In the genomic region with DNA sequence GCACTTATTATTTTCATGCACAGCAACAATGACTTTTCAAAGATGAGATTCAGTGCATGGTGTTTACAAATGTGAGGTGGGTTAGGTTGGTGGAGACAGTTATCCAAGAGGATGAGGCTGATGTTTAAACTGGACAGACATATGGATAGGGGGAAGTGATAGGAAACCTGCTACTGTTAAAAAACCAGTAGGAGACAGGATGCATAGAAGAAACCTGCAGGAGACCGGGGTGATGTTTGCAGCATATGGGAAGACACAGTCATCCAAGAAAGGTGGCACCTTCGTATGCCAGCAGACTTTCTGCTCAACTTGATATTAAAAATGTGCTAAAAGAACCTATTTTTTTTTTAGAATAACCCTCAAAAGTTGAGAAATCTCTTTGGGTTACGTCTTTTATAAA, we compare ENCODE assay signal across 18 mouse cellular contexts.
DNase-seq lines count a peak whose midpoint lies in the region; ATAC-seq lines count a peak whose summit lies in the region.
"Had no signal": no experiment of that assay in that cellular context is flagged by ENCODE, and none has a peak within 500 bp of the region (broad histone marks: within the 10 kb centered on the region; RNA-seq: fewer than 3 reads in every experiment).

No protein-coding gene starts in this region.

- H3K9ac ChIP-seq in forebrain, embryonic 16.5 days (replicated peaks; ENCODE audit: low read depth, low read length) = no peak overlapping the region
- H3K9ac ChIP-seq in forebrain, embryonic 11.5 days (ENCODE audit: low read length) = no peak overlapping the region
- H3K9ac ChIP-seq in hindbrain, embryonic 15.5 days = no peak overlapping the region
- H3K9ac ChIP-seq in hindbrain, embryonic 11.5 days (ENCODE audit: low read depth, low read length) = no peak overlapping the region
- H3K9ac ChIP-seq: heart, embryonic 13.5 days had no signal

- WGBS in forebrain, embryonic 16.5 days = 59% methylated on average over 3 of the region's 3 CpGs
- WGBS in forebrain, embryonic 11.5 days = 81% methylated on average over 3 of the region's 3 CpGs
- 69% methylated on average over 3 of the region's 3 CpGs for WGBS in hindbrain, embryonic 15.5 days
- WGBS in hindbrain, embryonic 11.5 days = 76% methylated on average over 3 of the region's 3 CpGs

- no peaks in the 10 kb centered on the region for H3K27me3 ChIP-seq in forebrain, embryonic 16.5 days (replicated peaks; ENCODE audit: control insufficient read depth, insufficient read depth, low read length)
- H3K27me3 ChIP-seq in forebrain, embryonic 11.5 days (ENCODE audit: control insufficient read depth, insufficient read depth, low read length) = no peaks in the 10 kb centered on the region
- no peaks in the 10 kb centered on the region for H3K27me3 ChIP-seq in hindbrain, embryonic 15.5 days
- H3K27me3 ChIP-seq in hindbrain, embryonic 11.5 days (ENCODE audit: control insufficient read depth, insufficient read depth, low read length) = no peaks in the 10 kb centered on the region
- H3K27me3 ChIP-seq: heart, embryonic 13.5 days; megakaryocyte, embryonic 14.5 days had no signal

- no peaks in the 10 kb centered on the region for H3K9me3 ChIP-seq in forebrain, embryonic 16.5 days (ENCODE audit: control insufficient read depth, low read length)
- H3K9me3 ChIP-seq in forebrain, embryonic 11.5 days (ENCODE audit: control insufficient read depth, low read length) = no peaks in the 10 kb centered on the region
- no peaks in the 10 kb centered on the region for H3K9me3 ChIP-seq in hindbrain, embryonic 15.5 days
- H3K9me3 ChIP-seq in hindbrain, embryonic 11.5 days (ENCODE audit: control insufficient read depth, low read length) = no peaks in the 10 kb centered on the region
- H3K9me3 ChIP-seq: forebrain, embryonic 10.5 days; heart, embryonic 13.5 days; megakaryocyte, embryonic 14.5 days had no signal

- no peaks in the 10 kb centered on the region for H3K36me3 ChIP-seq in forebrain, embryonic 16.5 days (ENCODE audit: control insufficient read depth, insufficient read depth)
- no peaks in the 10 kb centered on the region for H3K36me3 ChIP-seq in forebrain, embryonic 11.5 days (ENCODE audit: control insufficient read depth, insufficient read depth, low read length)
- no peaks in the 10 kb centered on the region for H3K36me3 ChIP-seq in hindbrain, embryonic 15.5 days
- H3K36me3 ChIP-seq in hindbrain, embryonic 11.5 days (ENCODE audit: control insufficient read depth, insufficient read depth, low read length) = no peaks in the 10 kb centered on the region
- H3K36me3 ChIP-seq: forebrain, embryonic 10.5 days; heart, embryonic 13.5 days had no signal

- ATAC-seq in forebrain, embryonic 16.5 days = no peak
- no peak for ATAC-seq in forebrain, embryonic 11.5 days (replicated peaks; ENCODE audit: low FRiP score)
- no peak for ATAC-seq in hindbrain, embryonic 15.5 days (ENCODE audit: low FRiP score, low read depth)
- ATAC-seq in hindbrain, embryonic 11.5 days (ENCODE audit: low FRiP score) = no peak
- no peak for ATAC-seq in monocyte, adult 5-6 weeks (replicated peaks; ENCODE audit: insufficient number of reproducible peaks, low FRiP score, low TSS enrichment, poor library complexity, severe bottlenecking)

- H3K4me2 ChIP-seq in forebrain, embryonic 16.5 days (ENCODE audit: low read length) = no peak overlapping the region
- no peak overlapping the region for H3K4me2 ChIP-seq in forebrain, embryonic 11.5 days (ENCODE audit: low read depth, low read length, severe bottlenecking)
- H3K4me2 ChIP-seq in hindbrain, embryonic 15.5 days = no peak overlapping the region
- no peak overlapping the region for H3K4me2 ChIP-seq in hindbrain, embryonic 11.5 days (replicated peaks; ENCODE audit: low read depth, low read length)
- H3K4me2 ChIP-seq: heart, embryonic 13.5 days; liver, embryonic 11.5 days had no signal

- H3K4me1 ChIP-seq in forebrain, embryonic 16.5 days (replicated peaks; ENCODE audit: control insufficient read depth, insufficient read depth, low read length) = peaks cover 10% of the 10 kb centered on the region; the same call in 1 of the 2 replicates
- no peaks in the 10 kb centered on the region for H3K4me1 ChIP-seq in forebrain, embryonic 11.5 days (replicated peaks; ENCODE audit: control insufficient read depth, insufficient read depth, low read length)
- peaks cover 13% of the 10 kb centered on the region; the same call in 1 of the 2 replicates for H3K4me1 ChIP-seq in hindbrain, embryonic 15.5 days (replicated peaks)
- H3K4me1 ChIP-seq in hindbrain, embryonic 11.5 days (replicated peaks; ENCODE audit: control insufficient read depth, insufficient read depth, low read length) = no peaks in the 10 kb centered on the region
- H3K4me1 ChIP-seq: forebrain, embryonic 10.5 days; heart, embryonic 13.5 days; megakaryocyte, embryonic 14.5 days had no signal

- no peak overlapping the region for H3K4me3 ChIP-seq in forebrain, embryonic 16.5 days (replicated peaks; ENCODE audit: low read length)
- H3K4me3 ChIP-seq in forebrain, embryonic 11.5 days (ENCODE audit: low read depth, low read length) = no peak overlapping the region
- no peak overlapping the region for H3K4me3 ChIP-seq in hindbrain, embryonic 15.5 days
- no peak overlapping the region for H3K4me3 ChIP-seq in hindbrain, embryonic 11.5 days (ENCODE audit: low read depth, low read length)
- H3K4me3 ChIP-seq: forebrain, embryonic 10.5 days; heart, embryonic 13.5 days; megakaryocyte, embryonic 14.5 days; myocyte had no signal

- peak overlapping the region; percentile 50 for H3K27ac ChIP-seq in forebrain, embryonic 16.5 days (ENCODE audit: low read length)
- H3K27ac ChIP-seq in forebrain, embryonic 11.5 days (ENCODE audit: low read depth, low read length) = no peak overlapping the region
- H3K27ac ChIP-seq in hindbrain, embryonic 15.5 days (replicated peaks) = peak overlapping the region; percentile 48; the same call in 1 of the 2 replicates
- no peak overlapping the region for H3K27ac ChIP-seq in hindbrain, embryonic 11.5 days (ENCODE audit: low read depth, low read length)
- H3K27ac ChIP-seq: forebrain, embryonic 10.5 days; heart, embryonic 13.5 days; kidney, postnatal 0 days had no signal

- DNase-seq in forebrain, embryonic 11.5 days (ENCODE audit: low spot score) = no peak
- no peak for DNase-seq in hindbrain, embryonic 11.5 days (ENCODE audit: low spot score)
- DNase-seq in right cerebral cortex, adult 18-20 months = peak; percentile 37
- DNase-seq in right cerebral cortex, postnatal 4 days = no peak
- DNase-seq in adrenal gland, postnatal 25 days = no peak
- DNase-seq: gastrocnemius, postnatal 14 days; kidney, adult 18-20 months; lung, adult 18-20 months; thymus, postnatal 25 days had no signal

Comparison
In these comparisons a context has a peak if more than half of its experiments do, and no peak if none do; other contexts are left out.
1. H3K27ac ChIP-seq: peak in forebrain, embryonic 16.5 days (single experiment) and hindbrain, embryonic 15.5 days (single experiment); none in forebrain, embryonic 11.5 days (single experiment) and hindbrain, embryonic 11.5 days (single experiment).